In the genomic region with DNA sequence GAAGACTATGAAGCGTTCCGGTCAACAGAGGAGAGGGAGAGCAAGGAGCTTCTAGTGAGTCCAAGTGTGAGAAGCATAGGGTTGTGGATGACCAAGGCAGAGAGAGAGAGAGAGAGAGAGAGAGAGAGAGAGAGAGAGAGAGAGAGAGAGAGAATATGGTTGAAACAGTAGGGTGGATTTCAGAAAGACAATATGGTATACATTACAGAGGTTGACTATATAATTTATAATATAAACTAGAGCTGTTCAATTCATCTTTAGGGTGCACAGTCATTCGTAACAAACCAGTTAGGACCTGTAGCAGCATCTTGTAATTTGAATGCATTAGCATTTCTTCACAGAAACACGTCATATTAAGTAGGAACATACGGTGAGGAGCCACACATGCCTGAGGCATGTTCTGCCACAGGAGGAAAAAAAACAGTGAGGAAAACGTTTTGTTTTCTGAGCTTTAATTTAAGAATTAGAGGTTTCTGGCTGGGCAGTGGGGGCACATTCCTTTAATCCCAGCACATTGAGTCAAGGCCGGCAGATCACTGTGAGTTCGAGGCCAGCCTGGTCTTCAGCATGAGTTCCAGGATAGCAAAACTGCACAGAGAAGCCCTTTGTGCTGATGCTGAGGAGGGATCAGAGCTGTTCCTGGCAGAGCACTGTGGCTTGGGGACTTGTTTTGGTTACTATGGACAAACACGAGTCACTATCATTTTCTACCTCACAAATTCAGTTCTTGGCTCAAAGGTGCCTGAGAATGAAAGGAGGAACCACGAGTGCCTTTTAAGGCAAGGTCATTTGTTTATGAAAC, we compare ENCODE assay signal across 9 mouse cellular contexts. TPM values are rescaled to one million over a fixed set of nuclear protein-coding genes. Genes with fewer than 3 reads are reported as not detected.
DNase-seq lines count a peak whose midpoint lies in the region; ATAC-seq and TF ChIP-seq lines count a peak whose summit lies in the region.
"Had no signal": no experiment of that assay in that cellular context is flagged by ENCODE, and none has a peak within 500 bp of the region (broad histone marks: within the 10 kb centered on the region; RNA-seq: fewer than 3 reads in every experiment).

No protein-coding gene starts in this region.

- no peak for TF ChIP-seq CTCF in MEL (IDR thresholded peaks at IDR 0.05 in 2 of 3, conservative IDR thresholded peaks at IDR 0.05 in 1 of 3; ENCODE audit: control insufficient read depth in 1 of 3, insufficient read depth in 1 of 3, low read depth in 2 of 3, low read length in 3 of 3, poor library complexity in 1 of 3, severe bottlenecking in 1 of 3)
- no peak for TF ChIP-seq CTCF in forebrain, postnatal 0 days (IDR thresholded peaks at IDR 0.05; ENCODE audit: low read depth)

- H3K27me3 ChIP-seq in hindbrain, embryonic 11.5 days (ENCODE audit: control insufficient read depth, insufficient read depth, low read length), result peaks cover 5% of the 10 kb centered on the region; the same call in 1 of the 2 replicates
- peaks cover 59% of the 10 kb centered on the region for H3K27me3 ChIP-seq in hindbrain, embryonic 10.5 days (ENCODE audit: insufficient read depth, poor library complexity, severe bottlenecking)
- H3K27me3 ChIP-seq in MEL (ENCODE audit: control insufficient read depth in 1 of 2, insufficient read depth in 2 of 2, low read length in 2 of 2), result no peaks in the 10 kb centered on the region
- H3K27me3 ChIP-seq in forebrain, postnatal 0 days (ENCODE audit: insufficient read depth, low read length), result no peaks in the 10 kb centered on the region
- H3K27me3 ChIP-seq in midbrain, embryonic 13.5 days, result peaks cover 40% of the 10 kb centered on the region
- H3K27me3 ChIP-seq: Patski had no signal

- peak overlapping the region; percentile 94; the same call in 1 of the 2 replicates for H3K4me2 ChIP-seq in hindbrain, embryonic 11.5 days (replicated peaks; ENCODE audit: low read depth, low read length)
- H3K4me2 ChIP-seq in forebrain, postnatal 0 days (ENCODE audit: low read depth), result peak overlapping the region; percentile 85
- H3K4me2 ChIP-seq in midbrain, embryonic 13.5 days (replicated peaks), result peak overlapping the region; percentile 87

- WGBS in hindbrain, embryonic 11.5 days, result 75% methylated on average over 10 of the region's 10 CpGs
- 72% methylated on average over 10 of the region's 10 CpGs for WGBS in hindbrain, embryonic 10.5 days
- 61% methylated on average over 10 of the region's 10 CpGs for WGBS in forebrain, postnatal 0 days
- WGBS in midbrain, embryonic 13.5 days, result 65% methylated on average over 10 of the region's 10 CpGs

- peak overlapping the region; percentile 77; the same call in 1 of the 2 replicates for H3K4me3 ChIP-seq in hindbrain, embryonic 11.5 days (ENCODE audit: low read depth, low read length)
- no peak overlapping the region; the same call in 1 of the 2 replicates for H3K4me3 ChIP-seq in hindbrain, embryonic 10.5 days
- H3K4me3 ChIP-seq in MEL (ENCODE audit: control insufficient read depth in 1 of 2, insufficient read depth in 1 of 2, low read depth in 2 of 2, low read length in 2 of 2), result no peak overlapping the region
- peak overlapping the region; percentile 69 for H3K4me3 ChIP-seq in forebrain, postnatal 0 days (ENCODE audit: low read depth, low read length)
- H3K4me3 ChIP-seq in midbrain, embryonic 13.5 days (replicated peaks), result peak overlapping the region; percentile 88

- no peaks in the 10 kb centered on the region for H3K9me3 ChIP-seq in hindbrain, embryonic 11.5 days (ENCODE audit: control insufficient read depth, low read length)
- H3K9me3 ChIP-seq in hindbrain, embryonic 10.5 days, result no peaks in the 10 kb centered on the region
- no peaks in the 10 kb centered on the region for H3K9me3 ChIP-seq in MEL (replicated peaks; ENCODE audit: insufficient read depth, low read length)
- H3K9me3 ChIP-seq in forebrain, postnatal 0 days (ENCODE audit: low read length), result no peaks in the 10 kb centered on the region
- H3K9me3 ChIP-seq in midbrain, embryonic 13.5 days, result no peaks in the 10 kb centered on the region

- no peaks in the 10 kb centered on the region for H3K36me3 ChIP-seq in hindbrain, embryonic 11.5 days (ENCODE audit: control insufficient read depth, insufficient read depth, low read length)
- no peaks in the 10 kb centered on the region for H3K36me3 ChIP-seq in hindbrain, embryonic 10.5 days
- H3K36me3 ChIP-seq in MEL (ENCODE audit: control insufficient read depth in 1 of 2, insufficient read depth in 2 of 2, low read length in 2 of 2), result peaks cover 0 to 14% of the 10 kb centered on the region in 2 experiments; a peak in 2 of 4 replicates
- no peaks in the 10 kb centered on the region for H3K36me3 ChIP-seq in forebrain, postnatal 0 days (ENCODE audit: insufficient read depth)
- no peaks in the 10 kb centered on the region for H3K36me3 ChIP-seq in midbrain, embryonic 13.5 days

- H3K9ac ChIP-seq in hindbrain, embryonic 11.5 days (ENCODE audit: low read depth, low read length), result no peak overlapping the region
- H3K9ac ChIP-seq in MEL (ENCODE audit: control insufficient read depth, low read depth, low read length, poor library complexity, severe bottlenecking), result no peak overlapping the region
- no peak overlapping the region for H3K9ac ChIP-seq in forebrain, postnatal 0 days
- no peak overlapping the region for H3K9ac ChIP-seq in midbrain, embryonic 13.5 days (replicated peaks)

- no peak for TF ChIP-seq RAD21 in MEL (IDR thresholded peaks at IDR 0.05; ENCODE audit: low read depth, low read length)

- no peak overlapping the region for H3K27ac ChIP-seq in hindbrain, embryonic 11.5 days (ENCODE audit: low read depth, low read length)
- H3K27ac ChIP-seq in hindbrain, embryonic 10.5 days, result no peak overlapping the region
- H3K27ac ChIP-seq in MEL (ENCODE audit: control insufficient read depth, low read depth, low read length), result peak overlapping the region; percentile 19; the same call in 1 of the 2 replicates
- H3K27ac ChIP-seq in forebrain, postnatal 0 days (ENCODE audit: low read depth, low read length), result peak overlapping the region; percentile 40
- no peak overlapping the region for H3K27ac ChIP-seq in midbrain, embryonic 13.5 days

- H3K4me1 ChIP-seq in hindbrain, embryonic 11.5 days (replicated peaks; ENCODE audit: control insufficient read depth, insufficient read depth, low read length), result 0 out of 2 replicates have a peak, but pooled peaks cover 4% of the 10 kb centered on the region
- peaks cover 22% of the 10 kb centered on the region for H3K4me1 ChIP-seq in hindbrain, embryonic 10.5 days (replicated peaks)
- H3K4me1 ChIP-seq in MEL (ENCODE audit: control insufficient read depth in 1 of 2, insufficient read depth in 2 of 2, low read length in 2 of 2), result peaks cover 0 to 30% of the 10 kb centered on the region in 2 experiments; a peak in 2 of 4 replicates
- H3K4me1 ChIP-seq in forebrain, postnatal 0 days (ENCODE audit: insufficient read depth), result peaks cover 7% of the 10 kb centered on the region
- peaks cover 15% of the 10 kb centered on the region for H3K4me1 ChIP-seq in midbrain, embryonic 13.5 days (replicated peaks)

- no peaks in the 10 kb centered on the region; the same call in 1 of the 2 replicates for H3K79me2 ChIP-seq in MEL (ENCODE audit: control insufficient read depth, insufficient read depth, low read length, poor library complexity)

- DNase-seq in hindbrain, embryonic 11.5 days (ENCODE audit: low spot score), result no peak
- no peak for DNase-seq in hindbrain, embryonic 10.5 days (ENCODE audit: low spot score)
- peak; percentile 59 for DNase-seq in MEL (ENCODE audit: low read depth, low spot score)
- no peak for DNase-seq in forebrain, postnatal 0 days
- DNase-seq in adrenal gland, adult 8-10 months, result no peak
- DNase-seq in cerebellum, adult 11 months, result no peak
- DNase-seq in ovary, postnatal 10 days (ENCODE audit: low spot score), result no peak

- no peak for ATAC-seq in hindbrain, embryonic 11.5 days (ENCODE audit: low FRiP score)
- no peak for ATAC-seq in forebrain, postnatal 0 days
- ATAC-seq in midbrain, embryonic 13.5 days, result no peak

- TF ChIP-seq POLR2A in MEL (IDR thresholded peaks at IDR 0.05; ENCODE audit: control insufficient read depth in 1 of 2, insufficient read depth in 1 of 2, low read depth in 1 of 2, low read length in 2 of 2, poor library complexity in 1 of 2), result no peak

- TF ChIP-seq EP300 in MEL (IDR thresholded peaks at IDR 0.05; ENCODE audit: low read depth in 1 of 2, low read length in 2 of 2), result no peak

RNA-seq across cellular contexts. Expression of gene Gm12184, which starts 12.6 kb away (rescaled TPM):
- 5.8 and 7.4 TPM in 2 replicates for polyA plus RNA-seq in hindbrain, embryonic 11.5 days (2014; fragmentation: Nextera tagmentation; extraction: Ambion mirVana)
- 3.5 and 4.7 TPM in 2 replicates for polyA plus RNA-seq in hindbrain, embryonic 10.5 days (2016; fragmentation: Nextera tagmentation; extraction: Ambion mirVana)
- total RNA-seq in MEL (2012; rRNA removed), result 7.1 and 10.9 TPM in 2 replicates
- 10 to 100 TPM in 1 of 2 experiments, not detected in 1; 15.3 TPM for polyA plus RNA-seq in MEL (2012; ENCODE audit: insufficient read depth in 1 of 2, insufficient read length in 2 of 2, low read depth in 1 of 2, low replicate concordance in 2 of 2, missing spikeins in 1 of 2)
- 8.0 and 9.3 TPM in 2 replicates for total RNA-seq in forebrain, postnatal 0 days (2014; rRNA removed)
- 3.7 and 5.0 TPM in 2 replicates for polyA plus RNA-seq in forebrain, postnatal 0 days (2015; fragmentation: Nextera tagmentation; extraction: Ambion mirVana)
- 3.4 and 3.6 TPM in 2 replicates for polyA plus RNA-seq in midbrain, embryonic 13.5 days (2015; fragmentation: Nextera tagmentation; extraction: Ambion mirVana)
- 1 to 10 TPM; 2.9 to 3.5 (median 3.3) TPM for total RNA-seq in adrenal gland, adult 8-10 months (2022)

RNA-seq across cellular contexts. Expression of gene Trim7, which starts 13.1 kb away (rescaled TPM):
- polyA plus RNA-seq in hindbrain, embryonic 11.5 days (2014; fragmentation: Nextera tagmentation; extraction: Ambion mirVana), result 0.56 and 0.77 TPM in 2 replicates
- 0.26 and 0.30 TPM in 2 replicates for polyA plus RNA-seq in hindbrain, embryonic 10.5 days (2016; fragmentation: Nextera tagmentation; extraction: Ambion mirVana)
- total RNA-seq in MEL (2012; rRNA removed), result 0.72 and 0.81 TPM in 2 replicates
- 1 to 10 TPM in 1 of 2 experiments, not detected in 1; 1.3 TPM for polyA plus RNA-seq in MEL (2012; ENCODE audit: insufficient read depth in 1 of 2, insufficient read length in 2 of 2, low read depth in 1 of 2, low replicate concordance in 2 of 2, missing spikeins in 1 of 2)
- 5.6 and 9.5 TPM in 2 replicates for total RNA-seq in forebrain, postnatal 0 days (2014; rRNA removed)
- 1.9 and 2.5 TPM in 2 replicates for polyA plus RNA-seq in forebrain, postnatal 0 days (2015; fragmentation: Nextera tagmentation; extraction: Ambion mirVana)
- polyA plus RNA-seq in midbrain, embryonic 13.5 days (2015; fragmentation: Nextera tagmentation; extraction: Ambion mirVana), result 0.89 and 1.0 TPM in 2 replicates
- total RNA-seq in adrenal gland, adult 8-10 months (2022), result 10 to 100 TPM; 10.1 to 14.9 (median 10.9) TPM

RNA-seq across cellular contexts. Expression of gene Trim41, which starts 21.9 kb away (rescaled TPM):
- 4.2 and 4.5 TPM in 2 replicates for polyA plus RNA-seq in hindbrain, embryonic 11.5 days (2014; fragmentation: Nextera tagmentation; extraction: Ambion mirVana)
- 4.5 and 5.1 TPM in 2 replicates for polyA plus RNA-seq in hindbrain, embryonic 10.5 days (2016; fragmentation: Nextera tagmentation; extraction: Ambion mirVana)
- 31.6 and 37.0 TPM in 2 replicates for total RNA-seq in MEL (2012; rRNA removed)
- 10 to 100 TPM; 56.4 to 76.3 TPM for polyA plus RNA-seq in MEL (2012; ENCODE audit: insufficient read depth in 1 of 2, insufficient read length in 2 of 2, low read depth in 1 of 2, low replicate concordance in 2 of 2, missing spikeins in 1 of 2)
- total RNA-seq in forebrain, postnatal 0 days (2014; rRNA removed), result 42.2 and 47.1 TPM in 2 replicates
- polyA plus RNA-seq in forebrain, postnatal 0 days (2015; fragmentation: Nextera tagmentation; extraction: Ambion mirVana), result 4.4 TPM in 2 replicates
- 6.9 and 7.0 TPM in 2 replicates for polyA plus RNA-seq in midbrain, embryonic 13.5 days (2015; fragmentation: Nextera tagmentation; extraction: Ambion mirVana)
- total RNA-seq in adrenal gland, adult 8-10 months (2022), result 10 to 100 TPM; 35.5 to 69.9 (median 49.8) TPM

RNA-seq across cellular contexts. Expression of gene Irgm1, which starts 32.4 kb away (rescaled TPM):
- 1.5 and 2.1 TPM in 2 replicates for polyA plus RNA-seq in hindbrain, embryonic 11.5 days (2014; fragmentation: Nextera tagmentation; extraction: Ambion mirVana)
- 1.8 and 2.4 TPM in 2 replicates for polyA plus RNA-seq in hindbrain, embryonic 10.5 days (2016; fragmentation: Nextera tagmentation; extraction: Ambion mirVana)
- total RNA-seq in MEL (2012; rRNA removed), result 7.5 and 10.7 TPM in 2 replicates
- polyA plus RNA-seq in MEL (2012; ENCODE audit: insufficient read depth in 1 of 2, insufficient read length in 2 of 2, low read depth in 1 of 2, low replicate concordance in 2 of 2, missing spikeins in 1 of 2), result 10 to 100 TPM in 1 of 2 experiments, not detected in 1; 10.0 TPM
- 3.0 and 6.7 TPM in 2 replicates for total RNA-seq in forebrain, postnatal 0 days (2014; rRNA removed)
- 3.5 and 4.9 TPM in 2 replicates for polyA plus RNA-seq in forebrain, postnatal 0 days (2015; fragmentation: Nextera tagmentation; extraction: Ambion mirVana)
- polyA plus RNA-seq in midbrain, embryonic 13.5 days (2015; fragmentation: Nextera tagmentation; extraction: Ambion mirVana), result 1.8 and 1.9 TPM in 2 replicates
- total RNA-seq in adrenal gland, adult 8-10 months (2022), result 10 to 100 TPM; 21.0 to 26.7 (median 25.2) TPM

RNA-seq across cellular contexts. Expression of gene Rack1, which starts 38.9 kb away (rescaled TPM):
- polyA plus RNA-seq in hindbrain, embryonic 11.5 days (2014; fragmentation: Nextera tagmentation; extraction: Ambion mirVana), result 654 and 661 TPM in 2 replicates
- polyA plus RNA-seq in hindbrain, embryonic 10.5 days (2016; fragmentation: Nextera tagmentation; extraction: Ambion mirVana), result 672 and 778 TPM in 2 replicates
- 5,378 and 5,815 TPM in 2 replicates for total RNA-seq in MEL (2012; rRNA removed)
- polyA plus RNA-seq in MEL (2012; ENCODE audit: insufficient read depth in 1 of 2, insufficient read length in 2 of 2, low read depth in 1 of 2, low replicate concordance in 2 of 2, missing spikeins in 1 of 2), result 1,000 to 10,000 TPM in 1 of 2 experiments, 100 to 1,000 TPM in 1; 376 to 4,421 TPM
- total RNA-seq in forebrain, postnatal 0 days (2014; rRNA removed), result 1,021 and 1,323 TPM in 2 replicates
- 368 and 466 TPM in 2 replicates for polyA plus RNA-seq in forebrain, postnatal 0 days (2015; fragmentation: Nextera tagmentation; extraction: Ambion mirVana)
- 472 and 473 TPM in 2 replicates for polyA plus RNA-seq in midbrain, embryonic 13.5 days (2015; fragmentation: Nextera tagmentation; extraction: Ambion mirVana)
- total RNA-seq in adrenal gland, adult 8-10 months (2022), result 100 to 1,000 TPM; 568 to 660 (median 629) TPM

Comparison
In these comparisons a context has a peak if more than half of its experiments do, and no peak if none do; other contexts are left out.
1. H3K4me3 ChIP-seq: peak in hindbrain, embryonic 11.5 days (single experiment), forebrain, postnatal 0 days (single experiment) and midbrain, embryonic 13.5 days (single experiment); none in hindbrain, embryonic 10.5 days (single experiment) and MEL (0 of 2).
2. H3K27ac ChIP-seq: peak in MEL (single experiment) and forebrain, postnatal 0 days (single experiment); none in hindbrain, embryonic 11.5 days (single experiment), hindbrain, embryonic 10.5 days (single experiment) and midbrain, embryonic 13.5 days (single experiment).
3. Peak in every context shown above with its lines, with median percentiles within 50 percentile points of each other: H3K4me2 ChIP-seq.